Mouse (Mus musculus) megakaryocyte, embryonic 14.5 days (primary cell): ENCODE measurements around the gene Trim29.

Source experiments
- FLI1 ChIP-seq: IDR thresholded peaks from 2 replicates; pipeline ENCODE4 v1.6.1; 2012; ENCODE audit warnings: low read length, inconsistent platforms, mixed read lengths
- GATA1 ChIP-seq: IDR thresholded peaks from 3 replicates; pipeline ENCODE4 v1.6.1; 2012; ENCODE audit warnings: mixed read lengths, low read length, inconsistent platforms, borderline replicate concordance

- TF ChIP-seq GATA1 (no peak), FLI1 (no peak)
Observed at GRCm38 (mm10) chr9:43316466-43316865, 5.8 kb downstream of the Trim29 start.
